Mouse (Mus musculus) frontal cortex, postnatal 14 days (tissue): Measurements from ENCODE around the gene Plcl2.
"Not testable (repeated sequence)": the region's sequence is repeated elsewhere in the genome, so short reads cannot be mapped to it uniquely, and the experiment has no call there.

Source experiments
- DNase-seq, 2 experiments: peaks; one replicate each; pipeline ENCODE4 v3.0.0; 2022; ENCODE audit warnings: low spot score in 2 of 2

Gene Plcl2

DNA sequence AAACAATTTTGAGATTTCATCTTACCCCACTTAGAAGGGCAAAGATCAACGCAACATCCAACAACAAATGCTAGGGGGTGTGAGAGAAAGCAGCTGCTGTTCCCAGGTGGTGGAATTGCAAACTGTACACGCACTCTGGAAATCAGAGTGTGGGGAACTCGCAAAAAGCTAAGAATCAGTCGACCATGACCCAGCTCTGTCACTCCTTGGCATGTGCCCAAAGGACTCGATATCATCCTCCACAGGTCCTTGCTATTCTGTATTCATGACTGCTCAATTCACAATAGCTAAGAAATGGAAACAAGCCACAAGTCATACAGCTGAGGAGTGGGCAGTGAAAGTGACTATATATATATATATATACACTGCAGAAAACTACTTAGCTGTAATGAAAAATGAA lies 162.2 kb downstream of the Plcl2 start:
- no peak for DNase-seq

DNA sequence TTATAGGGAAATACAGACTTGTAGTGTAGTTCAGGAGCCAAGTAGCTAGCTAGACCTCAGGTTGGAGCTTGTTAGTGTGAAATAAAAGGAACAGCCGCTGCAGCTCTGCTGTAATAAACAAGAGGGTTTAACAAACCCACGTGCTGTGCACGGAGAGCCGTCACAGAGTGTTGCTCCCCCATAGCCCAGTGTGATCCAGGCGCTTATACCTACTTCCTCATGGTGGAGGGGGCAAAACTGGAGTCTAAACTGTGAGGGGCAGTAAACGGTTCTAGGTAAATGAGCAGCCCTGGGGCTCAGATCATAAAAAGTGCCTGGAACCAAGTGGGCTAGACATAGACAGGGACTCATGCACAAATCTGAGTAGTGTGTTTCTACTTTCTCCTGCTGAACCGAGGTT lies 165.4 kb downstream of the Plcl2 start:
- no peak for DNase-seq

GRCm38 (mm10) chr17:50675231-50675630 lies 166.0 kb downstream of the Plcl2 start:
- no peak for DNase-seq

- no peak for DNase-seq
These were observed 168.1 kb downstream of the Plcl2 start for GRCm38 (mm10) chr17:50677334-50677733.

DNA sequence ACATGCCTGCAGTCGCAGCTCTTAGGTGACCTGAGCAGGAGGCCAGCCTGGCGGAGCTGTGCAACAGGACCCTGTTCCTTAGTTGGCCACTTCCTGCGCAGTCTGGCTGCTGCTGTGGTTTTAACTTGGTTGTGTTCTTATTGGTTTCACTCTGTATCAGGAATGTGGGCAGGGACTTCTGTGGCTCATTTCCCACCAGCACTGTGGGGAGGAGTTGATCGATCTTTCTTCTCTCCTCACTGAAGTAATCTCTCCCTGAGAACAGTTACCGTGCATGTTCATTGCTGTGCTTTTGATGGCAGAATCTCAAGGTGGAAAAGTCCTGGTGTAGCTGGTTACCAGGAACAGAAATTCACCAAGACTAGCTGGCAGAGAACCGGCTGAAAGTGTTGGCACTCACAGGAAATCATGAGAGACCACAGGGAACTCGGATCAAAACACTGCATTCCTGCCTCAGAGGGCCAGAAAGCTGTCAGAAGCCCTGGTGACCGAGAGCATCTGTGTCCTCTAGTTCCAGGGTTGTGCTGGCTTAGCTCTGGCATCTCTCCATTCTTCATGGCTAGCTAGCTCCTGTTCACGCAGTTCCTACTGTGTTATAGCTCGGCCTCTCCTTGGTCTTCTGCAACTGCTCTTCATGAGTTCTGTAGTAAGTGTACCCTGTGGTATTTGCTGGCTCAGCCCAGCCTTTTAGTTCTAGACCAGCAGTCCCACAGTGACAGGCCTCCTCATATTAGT lies 168.9 kb downstream of the Plcl2 start:
- no peak for DNase-seq

- DNase-seq: no peak
These were observed 169.5 kb downstream of the Plcl2 start for GRCm38 (mm10) chr17:50678748-50679147.

DNA sequence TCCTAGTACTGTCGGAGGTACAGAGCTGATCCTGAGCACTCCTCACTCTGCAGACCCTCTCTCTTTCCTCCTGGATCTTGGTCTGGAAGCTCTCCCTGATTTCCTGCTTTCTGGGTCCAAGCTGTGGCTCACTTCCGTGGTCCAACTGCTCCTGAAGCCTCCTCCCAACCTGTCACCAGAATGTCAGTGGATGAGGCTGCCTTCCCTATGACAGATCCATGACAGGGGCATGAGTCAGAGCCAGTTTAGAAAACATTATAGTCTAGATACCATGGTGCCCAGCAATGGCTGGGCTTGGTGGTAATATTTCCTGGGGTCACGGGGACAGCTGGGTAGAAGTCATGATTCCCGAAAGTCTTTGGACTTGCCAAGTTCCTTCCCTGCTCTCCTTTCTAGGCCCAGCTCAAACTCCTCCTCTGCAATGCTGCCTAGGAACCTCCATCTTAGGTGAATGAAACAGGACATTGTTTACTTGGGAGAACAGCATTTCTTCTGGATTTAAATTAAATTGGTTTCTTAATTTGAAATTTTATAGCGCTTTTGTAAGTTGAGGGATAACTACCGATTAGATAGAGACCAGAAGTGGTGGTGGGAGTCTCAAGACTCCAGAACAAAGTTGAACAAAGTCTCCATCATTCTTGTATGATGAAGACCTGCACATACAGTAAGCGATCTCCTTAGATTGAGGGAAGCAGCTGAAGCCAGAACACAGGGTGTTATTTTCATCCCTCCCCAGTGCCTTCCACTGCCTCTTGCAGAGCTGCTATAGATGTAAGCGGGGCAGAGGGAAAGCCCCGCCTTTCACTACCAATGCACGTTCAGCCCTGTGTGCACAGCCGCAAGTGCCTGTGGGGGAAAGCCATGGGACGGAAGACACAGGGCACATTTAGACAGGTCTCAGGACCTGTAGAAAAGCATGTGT lies 170.7 kb downstream of the Plcl2 start:
- no peak for DNase-seq

GRCm38 (mm10) chr17:50682696-50683095 lies 173.5 kb downstream of the Plcl2 start:
- DNase-seq: no peak

- DNase-seq: no peak
These were observed 175.9 kb downstream of the Plcl2 start for GRCm38 (mm10) chr17:50684960-50685645.

GRCm38 (mm10) chr17:50687670-50688069 lies 178.5 kb downstream of the Plcl2 start:
- no peak for DNase-seq

- no peak for DNase-seq
These were observed 178.9 kb downstream of the Plcl2 start for GRCm38 (mm10) chr17:50688135-50688534.

GRCm38 (mm10) chr17:50698410-50698809 lies 189.2 kb downstream of the Plcl2 start:
- not testable (repeated sequence) for DNase-seq

DNA sequence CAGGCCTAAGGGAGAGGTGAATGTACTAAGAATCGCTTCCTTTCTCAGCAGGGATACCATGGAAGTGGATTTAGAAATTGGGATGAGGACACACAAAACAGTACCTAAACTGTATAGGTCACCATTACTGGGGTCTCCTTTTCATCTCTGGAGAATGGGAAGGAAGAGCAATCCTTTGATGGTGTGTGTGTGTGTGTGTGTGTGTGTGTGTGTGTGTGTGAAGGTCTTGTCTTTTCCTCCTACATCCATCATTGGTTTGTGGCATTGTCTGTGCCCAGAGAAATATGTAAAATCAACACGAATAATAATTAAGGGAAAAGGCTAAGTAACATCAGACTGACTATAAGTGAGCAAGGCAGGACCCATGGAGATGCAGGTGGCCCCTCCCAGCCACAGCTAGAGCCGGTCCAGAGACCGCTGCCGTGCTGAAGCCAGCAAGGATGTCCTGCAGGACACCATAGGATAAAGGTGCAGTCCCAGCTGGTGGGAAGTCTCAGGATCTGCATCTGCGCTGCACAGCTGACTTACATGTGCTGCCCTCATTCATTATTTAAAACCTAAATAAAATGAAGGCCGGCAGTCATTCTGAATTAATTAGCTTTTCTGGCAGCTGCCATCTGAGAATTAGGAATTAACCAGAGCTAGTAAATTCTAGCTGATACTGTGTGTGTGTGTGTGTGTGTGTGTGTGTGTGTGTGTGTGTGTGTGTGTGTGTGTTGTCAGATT lies 201.5 kb downstream of the Plcl2 start:
- no peak for DNase-seq

GRCm38 (mm10) chr17:50717586-50717985 lies 208.4 kb downstream of the Plcl2 start:
- no peak for DNase-seq

- DNase-seq: no peak
These were observed 215.2 kb downstream of the Plcl2 start for GRCm38 (mm10) chr17:50724376-50724775.

- no peak for DNase-seq
These were observed 217.1 kb downstream of the Plcl2 start for GRCm38 (mm10) chr17:50726265-50726664.

DNA sequence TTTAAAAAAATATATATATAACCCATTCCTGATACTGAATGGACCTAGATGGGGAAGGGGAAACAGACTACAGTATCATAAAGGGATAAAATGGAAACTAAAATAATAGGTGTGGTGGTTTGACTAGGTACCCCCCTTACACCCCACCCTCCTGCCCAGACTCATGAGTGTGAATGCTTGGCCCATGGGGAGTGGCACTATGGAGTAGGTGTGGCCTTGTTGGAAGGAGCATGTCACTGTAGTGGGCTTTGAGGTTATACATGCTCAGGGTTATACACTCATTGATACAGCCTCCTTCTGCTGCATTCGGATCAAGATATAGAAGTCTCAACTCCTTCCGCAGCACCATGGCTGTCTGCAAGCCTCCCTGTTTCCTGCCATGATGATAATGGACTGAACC lies 219.8 kb downstream of the Plcl2 start:
- DNase-seq: no peak

- no peak for DNase-seq
These were observed 220.4 kb downstream of the Plcl2 start for GRCm38 (mm10) chr17:50729577-50729976.

DNA sequence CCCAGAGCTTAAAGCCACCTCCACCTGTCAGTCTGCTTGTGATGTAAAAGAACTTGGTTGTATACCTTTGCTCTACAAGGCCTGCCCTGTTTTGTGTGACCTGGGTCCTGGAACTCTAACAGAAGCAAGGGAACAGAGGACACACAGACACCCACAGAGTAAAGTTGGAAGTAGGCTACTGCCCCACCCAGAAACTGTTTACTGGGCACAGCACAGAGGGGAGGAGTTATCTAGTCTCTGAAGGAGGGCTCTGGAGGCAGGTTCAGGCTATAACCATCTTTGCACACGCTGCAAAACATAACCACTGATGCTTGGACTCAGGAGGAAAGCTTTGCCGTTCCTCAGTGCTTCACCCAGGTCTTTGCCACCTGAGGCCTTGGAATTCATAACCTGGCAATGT lies 221.7 kb downstream of the Plcl2 start:
- DNase-seq: no peak

GRCm38 (mm10) chr17:50731876-50732275 lies 222.7 kb downstream of the Plcl2 start:
- DNase-seq: no peak

GRCm38 (mm10) chr17:50733390-50733789 lies 224.2 kb downstream of the Plcl2 start:
- no peak for DNase-seq

- no peak for DNase-seq
These were observed 225.6 kb downstream of the Plcl2 start for GRCm38 (mm10) chr17:50734781-50735180.
